Mouse (Mus musculus) lung, adult 2 months (tissue): ENCODE results near the gene Tuba4a. TPM values are rescaled to one million over a fixed set of nuclear protein-coding genes. Genes with fewer than 3 reads are reported as not detected.

ENCODE experiments used
- DNase-seq: peaks from one replicate; pipeline ENCODE4 v3.0.0; 2022
- H3K4me1 ChIP-seq: fragments of 200-500 bp; 2 replicates; pipeline ENCODE4 v1.6.1; 2011; ENCODE audit warnings: low read length; ENCODE audit not compliant: control insufficient read depth, insufficient read depth
- H3K4me3 ChIP-seq: fragments of 200-500 bp; replicated peaks from 2 replicates; pipeline ENCODE3; 2011; ENCODE audit warnings: low read depth, mild to moderate bottlenecking, control low read depth, low read length; ENCODE audit errors: extremely low read depth
- CTCF ChIP-seq: fragments of 200-500 bp; IDR thresholded peaks from 2 replicates; pipeline ENCODE4 v1.5.1; 2011; ENCODE audit warnings: mild to moderate bottlenecking, low read length, control low read depth; ENCODE audit not compliant: insufficient read depth
- POLR2A ChIP-seq: fragments of 200-500 bp; IDR thresholded peaks from 2 replicates; pipeline ENCODE4 v1.6.1; 2011; ENCODE audit warnings: low read depth, mild to moderate bottlenecking, control low read depth, low read length, borderline replicate concordance; ENCODE audit errors: extremely low read depth
- WGBS: fragments of 180-500 bp; shearing (Covaris S2); methylation state at CpG from one replicate; pipeline ENCODE4 v1.1.7; 2018; 5-methylcytosine and 5-hydroxymethylcytosine counted together
- polyA plus RNA-seq: library from polyadenylated mRNA; depleted of rRNA; stranded (reverse); fragments of >200 nt; gene quantifications from 2 replicates; pipeline ENCODE4 v1.2.3, GENCODE M21; 2012

Tuba4a gene
- polyA plus RNA-seq, 1 experiment = 103 TPM

GRCm38 (mm10) chr1:75215785-75216184 lies 3.9 kb downstream of the Tuba4a start:
- 88% methylated on average over 9 of the region's 9 CpGs for WGBS
- H3K4me1 ChIP-seq = peaks cover 11% of the 10 kb centered on the region
- TF ChIP-seq POLR2A = peak; percentile 20; the same call in 1 of the 2 replicates
- no peak for TF ChIP-seq CTCF
- no peak overlapping the region for H3K4me3 ChIP-seq
- no peak for DNase-seq

DNA sequence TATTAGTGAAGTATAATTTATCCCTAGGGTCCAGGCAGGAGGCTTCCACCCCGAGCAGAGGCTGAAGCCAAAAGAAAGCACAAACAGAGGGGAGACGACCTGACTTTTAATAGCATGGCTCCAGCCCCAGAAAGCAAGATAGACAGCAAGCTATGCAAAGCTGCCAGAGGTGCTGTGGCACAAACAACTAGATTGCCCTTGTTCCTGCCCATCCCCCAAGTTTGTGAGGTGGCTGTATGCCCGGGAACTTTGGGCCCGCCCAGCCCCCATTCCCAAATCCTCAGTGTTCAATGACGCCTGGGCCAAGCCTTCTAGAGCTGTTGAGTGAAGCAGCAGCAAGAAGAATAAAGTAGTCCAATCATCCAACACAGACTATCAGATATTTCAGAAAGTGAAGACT lies 4.8 kb downstream of the Tuba4a start:
- DNase-seq = no peak
- TF ChIP-seq CTCF = no peak
- no peak overlapping the region for H3K4me3 ChIP-seq

DNA sequence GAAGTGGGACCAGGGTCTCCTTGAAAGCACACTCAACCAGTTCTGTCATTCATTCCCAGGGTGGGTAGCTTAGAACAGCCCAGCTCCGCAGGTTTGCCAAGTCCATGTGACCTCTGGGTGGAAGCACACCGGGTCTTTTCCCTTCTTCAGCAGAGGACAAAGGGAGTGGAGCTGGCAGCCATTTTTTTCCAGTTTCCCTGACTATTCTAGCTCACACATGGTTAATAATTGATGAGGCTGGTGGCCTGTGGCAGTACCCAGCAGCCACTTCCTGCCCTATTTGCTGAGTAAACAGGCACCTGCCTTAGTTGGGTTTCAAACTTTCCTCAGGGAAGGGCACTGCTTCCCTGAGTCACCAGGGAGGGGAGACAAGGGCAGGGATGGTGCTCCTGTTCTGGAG lies 5.2 kb downstream of the Tuba4a start:
- Histone ChIP-seq H3K4me1 (peaks cover 13% of the 10 kb centered on the region), H3K4me3 (no peak overlapping the region)
- WGBS = 58% methylated on average over 2 of the region's 2 CpGs
- no peak for TF ChIP-seq POLR2A
- TF ChIP-seq CTCF = no peak
- no peak for DNase-seq

More for the DNA sequence above, 4.8 kb downstream of the Tuba4a start:
- peaks cover 15% of the 10 kb centered on the region for H3K4me1 ChIP-seq
- WGBS = 52% methylated on average over 5 of the region's 5 CpGs

GRCm38 (mm10) chr1:75213096-75213495 lies 6.6 kb downstream of the Tuba4a start:
- Histone ChIP-seq H3K4me1 (peaks cover 16% of the 10 kb centered on the region), H3K4me3 (no peak overlapping the region)
- TF ChIP-seq POLR2A (no peak), CTCF (no peak)
- no peak for DNase-seq
- 64% methylated on average over 7 of the region's 7 CpGs for WGBS

DNA sequence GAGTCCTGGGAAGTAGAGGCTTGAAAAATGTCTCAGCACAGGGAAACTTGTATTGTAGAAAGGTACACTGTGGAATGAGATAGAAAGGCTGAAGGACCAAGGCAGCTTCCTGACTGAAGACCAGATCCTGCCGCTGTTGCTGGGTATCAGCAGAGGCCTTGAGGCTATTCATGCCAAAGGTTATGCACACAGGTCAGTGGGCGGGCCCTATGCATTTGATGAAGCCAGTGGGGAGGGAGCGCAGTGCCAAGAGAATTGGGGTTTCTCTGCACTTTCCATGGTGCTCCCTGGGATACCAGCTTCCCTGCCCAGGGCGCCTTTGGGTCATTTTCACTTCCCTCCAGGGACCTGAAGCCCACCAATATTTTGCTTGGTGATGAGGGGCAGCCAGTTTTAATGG lies 7.1 kb downstream of the Tuba4a start:
- no peak for TF ChIP-seq CTCF
- TF ChIP-seq POLR2A = no peak
- H3K4me3 ChIP-seq = no peak overlapping the region
- 75% methylated on average over 4 of the region's 4 CpGs for WGBS
- peaks cover 16% of the 10 kb centered on the region for H3K4me1 ChIP-seq
- DNase-seq = no peak

DNA sequence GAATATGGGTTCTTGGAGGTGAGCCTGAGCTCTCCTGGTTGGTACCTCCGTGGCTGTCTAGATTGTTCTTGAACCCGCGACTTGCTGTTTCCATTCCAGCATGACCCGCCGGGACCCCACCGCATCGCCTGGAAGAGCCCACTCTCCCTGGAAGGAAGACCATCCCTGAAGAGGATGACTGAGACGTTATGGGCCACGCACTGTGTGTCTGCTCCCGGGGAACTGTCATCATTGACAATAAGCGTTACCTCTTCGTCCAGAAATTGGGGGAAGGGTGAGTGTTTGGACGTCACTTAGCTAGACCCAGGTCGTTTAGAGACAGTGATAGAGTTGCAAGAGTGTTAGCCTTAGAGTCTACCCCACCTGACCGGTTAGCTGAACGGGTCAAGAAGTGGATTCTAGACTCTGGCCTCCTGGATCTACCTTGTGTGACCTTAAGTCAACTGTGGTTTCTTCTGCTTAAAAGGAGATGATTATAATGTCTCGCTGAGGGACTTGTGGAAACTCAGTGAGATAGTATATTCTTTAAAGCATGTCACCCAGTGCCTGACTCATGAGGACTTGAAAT lies 8.4 kb downstream of the Tuba4a start:
- no peak for DNase-seq
- TF ChIP-seq POLR2A (no peak), CTCF (no peak)
- 9% methylated on average over 17 of the region's 17 CpGs for WGBS
- peak overlapping the region; percentile 92 for H3K4me3 ChIP-seq
- H3K4me1 ChIP-seq = peaks cover 13% of the 10 kb centered on the region

GRCm38 (mm10) chr1:75210136-75211087 lies 9.3 kb downstream of the Tuba4a start, which contains the start of the genes Glb1l and Stk16:
TSS of gene Glb1l (minus strand) at chr1:75210813.
TSS of gene Stk16 (plus strand) at chr1:75210838.
- Histone ChIP-seq H3K4me3 (peak within 1 kb of the TSS; percentile 92), H3K4me1 (peaks cover 13% of the 10 kb centered on the region)
- peak; percentile 98 for DNase-seq
- TF ChIP-seq POLR2A (peak; percentile 78; the same call in 1 of the 2 replicates), CTCF (no peak)
- 4% methylated on average over 42 of the region's 42 CpGs for WGBS

GRCm38 (mm10) chr1:75208967-75209678 lies 10.5 kb downstream of the Tuba4a start:
- DNase-seq = peak; percentile 52
- 14% methylated on average over 34 of the region's 34 CpGs for WGBS
- no peak for TF ChIP-seq POLR2A
- TF ChIP-seq CTCF = no peak
- Histone ChIP-seq H3K4me1 (peaks cover 13% of the 10 kb centered on the region), H3K4me3 (peak overlapping the region; percentile 69)

DNA sequence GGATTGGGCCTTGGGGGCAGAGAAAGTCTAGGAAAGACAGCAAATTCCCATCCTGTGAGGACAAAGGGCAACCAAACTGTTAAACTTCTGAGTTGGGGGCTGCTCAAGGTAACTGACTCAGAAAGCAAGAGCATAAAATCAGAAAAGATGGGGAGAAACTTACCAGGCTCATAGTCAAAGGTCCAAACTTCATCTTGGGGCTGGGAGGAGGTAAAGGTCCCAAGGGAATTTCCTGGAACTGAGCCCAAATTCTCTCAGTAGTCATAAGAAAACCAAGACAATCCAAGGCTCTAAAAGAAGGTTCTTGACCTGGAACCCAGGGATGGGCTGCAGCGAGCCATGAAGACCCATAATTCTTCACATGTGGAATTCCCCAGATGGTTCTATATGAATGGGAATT lies 18.4 kb downstream of the Tuba4a start:
- H3K4me1 ChIP-seq = no peaks in the 10 kb centered on the region
- 97% methylated on average over 1 of the region's 1 CpGs for WGBS
- TF ChIP-seq POLR2A (no peak), CTCF (no peak)
- no peak for DNase-seq
- H3K4me3 ChIP-seq = no peak overlapping the region
